Mouse (Mus musculus): ENCODE data around the gene Nfix. TPM values are rescaled to one million over a fixed set of nuclear protein-coding genes. Genes with fewer than 3 reads are reported as not detected.
A peak's percentile ranks its signal among the peaks of the same experiment; 100 is the strongest.

Nfix gene
- polyA plus RNA-seq, 1 experiment: 22.1 TPM

- Histone ChIP-seq H3K27me3 (replicated peaks; ENCODE audit: control insufficient read depth, insufficient read depth, low read length) (peaks cover 4% of the 10 kb centered on the region; the same call in 1 of the 2 replicates), H3K4me3 (ENCODE audit: insufficient read depth, low read depth, low read length) (no peak overlapping the region), H3K4me1 (ENCODE audit: control insufficient read depth, insufficient read depth, low read length) (no peaks in the 10 kb centered on the region), H3K27ac (ENCODE audit: insufficient read depth, low read depth, low read length) (no peak overlapping the region), H3K36me3 (ENCODE audit: control insufficient read depth, insufficient read depth, low read length) (no peaks in the 10 kb centered on the region)
- 46% methylated on average over 22 of the region's 22 CpGs for whole genome bisulfite sequencing
- TF ChIP-seq CTCF (conservative IDR thresholded peaks at IDR 0.05; ENCODE audit: insufficient read depth, insufficient read length, low read depth, low read length) (no peak), POLR2A (IDR thresholded peaks at IDR 0.05; ENCODE audit: low read depth, low read length) (no peak)
- DNase-seq: no peak
Observed at GRCm38 (mm10) chr8:84707267-84707883, 92.8 kb downstream of the Nfix start.

GRCm38 (mm10) chr8:84706610-84707266, 93.4 kb downstream of the Nfix start:
- H3K27ac ChIP-seq (ENCODE audit: insufficient read depth, low read depth, low read length): no peak overlapping the region

GRCm38 (mm10) chr8:84705960-84706359, 94.2 kb downstream of the Nfix start:
- no peak overlapping the region for H3K27ac ChIP-seq (ENCODE audit: insufficient read depth, low read depth, low read length)
- no peak for DNase-seq
- no peaks in the 10 kb centered on the region for H3K36me3 ChIP-seq (ENCODE audit: control insufficient read depth, insufficient read depth, low read length)
- no peaks in the 10 kb centered on the region for H3K4me1 ChIP-seq (ENCODE audit: control insufficient read depth, insufficient read depth, low read length)
- TF ChIP-seq POLR2A (IDR thresholded peaks at IDR 0.05; ENCODE audit: low read depth, low read length) (no peak), CTCF (conservative IDR thresholded peaks at IDR 0.05; ENCODE audit: insufficient read depth, insufficient read length, low read depth, low read length) (no peak)
- peaks cover 4% of the 10 kb centered on the region; the same call in 1 of the 2 replicates for H3K27me3 ChIP-seq (replicated peaks; ENCODE audit: control insufficient read depth, insufficient read depth, low read length)
- H3K4me3 ChIP-seq (ENCODE audit: insufficient read depth, low read depth, low read length): no peak overlapping the region
- WGBS: 31% methylated on average over 12 of the region's 12 CpGs

More at GRCm38 (mm10) chr8:84706610-84707266, 93.4 kb downstream of the Nfix start:
- peaks cover 4% of the 10 kb centered on the region; the same call in 1 of the 2 replicates for H3K27me3 ChIP-seq (replicated peaks; ENCODE audit: control insufficient read depth, insufficient read depth, low read length)
- TF ChIP-seq CTCF (conservative IDR thresholded peaks at IDR 0.05; ENCODE audit: insufficient read depth, insufficient read length, low read depth, low read length): no peak
- TF ChIP-seq POLR2A (IDR thresholded peaks at IDR 0.05; ENCODE audit: low read depth, low read length): no peak
- WGBS: 37% methylated on average over 45 of the region's 45 CpGs
- DNase-seq: no peak
- H3K36me3 ChIP-seq (ENCODE audit: control insufficient read depth, insufficient read depth, low read length): no peaks in the 10 kb centered on the region
- no peak overlapping the region for H3K4me3 ChIP-seq (ENCODE audit: insufficient read depth, low read depth, low read length)
- no peaks in the 10 kb centered on the region for H3K4me1 ChIP-seq (ENCODE audit: control insufficient read depth, insufficient read depth, low read length)

GRCm38 (mm10) chr8:84704867-84705831, 95.0 kb downstream of the Nfix start:
- no peak for DNase-seq
- WGBS: 15% methylated on average over 61 of the region's 61 CpGs
- H3K4me1 ChIP-seq (ENCODE audit: control insufficient read depth, insufficient read depth, low read length): no peaks in the 10 kb centered on the region

GRCm38 (mm10) chr8:84704356-84704755, 95.8 kb downstream of the Nfix start:
- peak; percentile 76 for DNase-seq
- no peaks in the 10 kb centered on the region for H3K36me3 ChIP-seq (ENCODE audit: control insufficient read depth, insufficient read depth, low read length)
- TF ChIP-seq POLR2A (IDR thresholded peaks at IDR 0.05; ENCODE audit: low read depth, low read length) (no peak), CTCF (conservative IDR thresholded peaks at IDR 0.05; ENCODE audit: insufficient read depth, insufficient read length, low read depth, low read length) (peak; percentile 69)
- H3K4me1 ChIP-seq (ENCODE audit: control insufficient read depth, insufficient read depth, low read length): no peaks in the 10 kb centered on the region
- no peak overlapping the region for H3K4me3 ChIP-seq (ENCODE audit: insufficient read depth, low read depth, low read length)
- no peak overlapping the region for H3K27ac ChIP-seq (ENCODE audit: insufficient read depth, low read depth, low read length)
- H3K27me3 ChIP-seq (replicated peaks; ENCODE audit: control insufficient read depth, insufficient read depth, low read length): peaks cover 4% of the 10 kb centered on the region; the same call in 1 of the 2 replicates
- 12% methylated on average over 16 of the region's 16 CpGs for WGBS

More at GRCm38 (mm10) chr8:84704867-84705831, 95.0 kb downstream of the Nfix start:
- no peak overlapping the region for H3K4me3 ChIP-seq (ENCODE audit: insufficient read depth, low read depth, low read length)
- no peak overlapping the region for H3K27ac ChIP-seq (ENCODE audit: insufficient read depth, low read depth, low read length)
- H3K27me3 ChIP-seq (replicated peaks; ENCODE audit: control insufficient read depth, insufficient read depth, low read length): peaks cover 4% of the 10 kb centered on the region; the same call in 1 of the 2 replicates
- no peak for TF ChIP-seq CTCF (conservative IDR thresholded peaks at IDR 0.05; ENCODE audit: insufficient read depth, insufficient read length, low read depth, low read length)
- no peak for TF ChIP-seq POLR2A (IDR thresholded peaks at IDR 0.05; ENCODE audit: low read depth, low read length)
- H3K36me3 ChIP-seq (ENCODE audit: control insufficient read depth, insufficient read depth, low read length): no peaks in the 10 kb centered on the region

- Histone ChIP-seq H3K4me1 (ENCODE audit: control insufficient read depth, insufficient read depth, low read length) (no peaks in the 10 kb centered on the region), H3K4me3 (ENCODE audit: insufficient read depth, low read depth, low read length) (no peak overlapping the region; the same call in 1 of the 2 replicates), H3K27ac (ENCODE audit: insufficient read depth, low read depth, low read length) (no peak overlapping the region), H3K36me3 (ENCODE audit: control insufficient read depth, insufficient read depth, low read length) (no peaks in the 10 kb centered on the region), H3K27me3 (replicated peaks; ENCODE audit: control insufficient read depth, insufficient read depth, low read length) (peaks cover 4% of the 10 kb centered on the region; the same call in 1 of the 2 replicates)
- WGBS: 34% methylated on average over 38 of the region's 38 CpGs
- TF ChIP-seq POLR2A (IDR thresholded peaks at IDR 0.05; ENCODE audit: low read depth, low read length): no peak
- TF ChIP-seq CTCF (conservative IDR thresholded peaks at IDR 0.05; ENCODE audit: insufficient read depth, insufficient read length, low read depth, low read length): 0 out of 2 replicates have a peak, but pooled peaks have one; percentile 2
- no peak for DNase-seq
Observed at GRCm38 (mm10) chr8:84703466-84704249, 96.5 kb downstream of the Nfix start.

Measured in kidney, adult 2 months (tissue).